Mouse (Mus musculus): ENCODE data around the gene Smad1. TPM values are rescaled to one million over a fixed set of nuclear protein-coding genes. Genes with fewer than 3 reads are reported as not detected.

The Smad1 gene
- total and polyA plus RNA-seq, 2 experiments from 2014 or later = 49.1 to 77.2 TPM

DNA sequence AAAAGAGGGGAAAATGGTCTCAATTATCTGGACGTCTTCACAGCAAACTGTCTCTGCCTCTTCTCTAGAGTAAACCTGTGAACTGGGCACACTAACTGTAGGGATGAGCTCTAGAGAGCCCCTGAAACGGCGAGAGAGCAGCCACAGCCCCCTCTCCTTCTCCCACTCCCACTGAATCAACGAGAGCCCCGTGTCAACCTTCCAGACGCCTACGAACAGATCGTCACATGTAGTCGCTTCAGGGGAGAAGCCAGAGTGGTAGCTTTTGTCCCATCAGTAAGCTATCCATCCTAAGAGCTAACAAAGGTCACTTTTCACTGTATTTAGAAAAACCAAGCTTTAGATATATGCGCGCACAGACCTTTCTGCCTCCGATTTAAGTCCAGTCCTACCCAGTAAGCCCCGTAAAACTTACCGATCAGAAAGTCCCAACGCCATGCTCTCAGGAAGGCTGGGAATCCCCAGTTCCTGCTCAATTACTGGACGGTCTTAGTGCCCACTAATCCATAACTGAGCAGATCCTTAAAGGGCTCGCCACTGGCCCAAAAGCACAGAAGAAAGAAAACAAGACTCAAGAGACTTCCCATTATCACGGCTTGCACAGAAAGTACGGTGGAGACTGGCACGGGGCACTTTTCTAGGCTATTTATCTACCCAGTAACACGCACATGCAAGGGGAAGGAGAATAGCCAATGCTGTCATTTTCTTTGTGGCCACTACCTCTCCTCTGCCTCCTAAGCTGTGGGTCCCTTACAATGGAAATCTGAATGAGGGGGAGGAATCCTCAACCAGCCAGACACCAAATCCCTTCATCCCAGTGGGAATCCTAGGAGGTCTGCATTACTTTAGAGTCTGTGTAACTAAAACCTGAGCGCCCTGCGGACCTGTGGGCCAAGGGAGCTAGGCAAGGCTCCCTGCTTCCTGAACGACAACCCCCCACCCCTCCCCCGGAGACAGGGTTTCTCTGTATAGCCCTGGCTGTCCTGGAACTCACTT lies 14.7 kb downstream of the Smad1 start:
- no peaks in the 10 kb centered on the region for H3K27me3 ChIP-seq (ENCODE audit: insufficient read depth, low read length)
- H3K9ac ChIP-seq (replicated peaks; ENCODE audit: low read length) = no peak overlapping the region
- H3K4me2 ChIP-seq (ENCODE audit: low read depth, low read length) = peak overlapping the region; percentile 33
- no peak for DNase-seq (ENCODE audit: low spot score)
- H3K9me3 ChIP-seq (ENCODE audit: low read length) = no peaks in the 10 kb centered on the region
- no peak overlapping the region for H3K4me3 ChIP-seq (ENCODE audit: low read length)
- TF ChIP-seq CTCF (IDR thresholded peaks at IDR 0.05; ENCODE audit: low read depth) = no peak
- H3K4me1 ChIP-seq (ENCODE audit: insufficient read depth, low read length) = peaks cover 18% of the 10 kb centered on the region
- no peak for ATAC-seq
- WGBS = 27% methylated on average over 25 of the region's 25 CpGs
- no peak overlapping the region for H3K27ac ChIP-seq
- no peaks in the 10 kb centered on the region for H3K36me3 ChIP-seq (ENCODE audit: insufficient read depth, low read length)

DNA sequence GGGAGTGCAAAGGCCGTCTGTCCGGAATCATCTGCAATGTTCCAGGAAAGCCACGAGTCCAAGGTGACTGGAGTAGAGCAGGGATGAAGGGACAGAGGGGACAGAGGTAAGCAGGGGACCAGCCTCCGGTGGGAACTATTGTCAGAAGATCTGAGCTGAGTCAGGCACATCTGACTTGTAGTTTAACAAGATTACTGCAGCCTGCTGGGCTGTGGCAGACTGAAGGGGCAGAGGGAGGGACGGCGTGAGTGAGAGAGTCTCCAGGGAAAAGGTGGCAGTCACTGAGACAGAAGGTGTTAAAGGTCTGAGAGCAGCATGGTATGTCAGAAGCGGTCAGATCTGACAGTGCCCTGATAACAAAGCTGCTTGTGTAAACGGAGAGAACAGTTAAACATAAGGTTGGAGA lies 16.5 kb downstream of the Smad1 start:
- Histone ChIP-seq H3K4me3 (ENCODE audit: low read length) (no peak overlapping the region), H3K9me3 (ENCODE audit: low read length) (no peaks in the 10 kb centered on the region), H3K27ac (peak overlapping the region; percentile 15; the same call in 1 of the 2 replicates), H3K36me3 (ENCODE audit: insufficient read depth, low read length) (no peaks in the 10 kb centered on the region), H3K4me1 (ENCODE audit: insufficient read depth, low read length) (peaks cover 18% of the 10 kb centered on the region), H3K9ac (replicated peaks; ENCODE audit: low read length) (no peak overlapping the region), H3K4me2 (ENCODE audit: low read depth, low read length) (no peak overlapping the region), H3K27me3 (ENCODE audit: insufficient read depth, low read length) (no peaks in the 10 kb centered on the region)
- DNase-seq (ENCODE audit: low spot score) (peak; percentile 31), ATAC-seq (peak; percentile 57; the same call in 1 of the 2 replicates)
- WGBS = 21% methylated on average over 8 of the region's 8 CpGs
- TF ChIP-seq CTCF (IDR thresholded peaks at IDR 0.05; ENCODE audit: low read depth) = no peak

DNA sequence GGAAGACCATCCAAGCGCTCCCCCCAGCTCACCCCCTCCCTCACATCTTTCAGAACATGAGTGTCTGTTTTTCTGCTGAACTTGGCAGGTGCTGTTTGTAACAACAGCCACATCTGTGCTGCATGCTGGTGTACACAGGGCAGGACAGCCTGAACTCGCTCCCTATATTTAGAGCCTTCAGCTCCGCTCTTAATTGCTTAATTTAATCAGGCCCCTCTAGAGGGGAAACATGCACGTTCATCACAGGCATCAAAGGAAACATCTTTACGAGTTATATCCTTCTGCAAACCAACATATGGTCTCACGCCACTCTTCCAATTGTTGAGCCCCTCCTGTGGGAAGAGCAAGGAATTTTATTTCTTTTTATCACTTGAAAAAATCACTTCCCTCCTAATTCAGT lies 17.5 kb downstream of the Smad1 start:
- Histone ChIP-seq H3K9ac (replicated peaks; ENCODE audit: low read length) (no peak overlapping the region), H3K27me3 (ENCODE audit: insufficient read depth, low read length) (no peaks in the 10 kb centered on the region), H3K4me3 (ENCODE audit: low read length) (no peak overlapping the region), H3K9me3 (ENCODE audit: low read length) (no peaks in the 10 kb centered on the region), H3K4me1 (ENCODE audit: insufficient read depth, low read length) (peaks cover 18% of the 10 kb centered on the region), H3K27ac (no peak overlapping the region), H3K4me2 (ENCODE audit: low read depth, low read length) (no peak overlapping the region), H3K36me3 (ENCODE audit: insufficient read depth, low read length) (no peaks in the 10 kb centered on the region)
- no peak for DNase-seq (ENCODE audit: low spot score)
- 37% methylated on average over 6 of the region's 6 CpGs for WGBS
- no peak for TF ChIP-seq CTCF (IDR thresholded peaks at IDR 0.05; ENCODE audit: low read depth)
- ATAC-seq = no peak

DNA sequence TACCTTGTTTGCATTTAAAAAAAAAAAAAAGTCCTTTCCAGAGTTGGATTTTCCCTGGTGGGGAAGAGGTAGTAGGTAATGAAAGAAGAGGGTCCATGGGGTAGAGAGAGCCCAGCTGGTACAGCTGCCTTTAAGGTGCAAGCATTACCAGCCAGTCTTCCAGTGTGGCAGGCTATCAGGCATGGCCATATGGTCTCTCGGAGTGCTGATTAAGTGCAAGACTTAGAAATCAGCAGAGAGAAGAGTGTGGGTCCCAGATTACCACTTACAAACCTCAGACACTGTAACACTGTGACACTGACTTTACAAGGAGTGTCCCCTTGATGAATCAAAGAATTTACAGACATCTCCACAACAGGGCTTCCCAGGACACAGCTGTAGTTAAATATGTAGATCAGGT lies 18.9 kb downstream of the Smad1 start:
- DNase-seq (ENCODE audit: low spot score) = no peak
- no peak for ATAC-seq
- no peak overlapping the region for H3K4me3 ChIP-seq (ENCODE audit: low read length)
- H3K9me3 ChIP-seq (ENCODE audit: low read length) = no peaks in the 10 kb centered on the region
- H3K9ac ChIP-seq (replicated peaks; ENCODE audit: low read length) = no peak overlapping the region
- no peak overlapping the region for H3K27ac ChIP-seq
- H3K4me2 ChIP-seq (ENCODE audit: low read depth, low read length) = no peak overlapping the region
- H3K36me3 ChIP-seq (ENCODE audit: insufficient read depth, low read length) = no peaks in the 10 kb centered on the region
- WGBS = 43% methylated on average over 1 of the region's 1 CpGs
- peaks cover 19% of the 10 kb centered on the region for H3K4me1 ChIP-seq (ENCODE audit: insufficient read depth, low read length)
- TF ChIP-seq CTCF (IDR thresholded peaks at IDR 0.05; ENCODE audit: low read depth) = no peak
- no peaks in the 10 kb centered on the region for H3K27me3 ChIP-seq (ENCODE audit: insufficient read depth, low read length)

DNA sequence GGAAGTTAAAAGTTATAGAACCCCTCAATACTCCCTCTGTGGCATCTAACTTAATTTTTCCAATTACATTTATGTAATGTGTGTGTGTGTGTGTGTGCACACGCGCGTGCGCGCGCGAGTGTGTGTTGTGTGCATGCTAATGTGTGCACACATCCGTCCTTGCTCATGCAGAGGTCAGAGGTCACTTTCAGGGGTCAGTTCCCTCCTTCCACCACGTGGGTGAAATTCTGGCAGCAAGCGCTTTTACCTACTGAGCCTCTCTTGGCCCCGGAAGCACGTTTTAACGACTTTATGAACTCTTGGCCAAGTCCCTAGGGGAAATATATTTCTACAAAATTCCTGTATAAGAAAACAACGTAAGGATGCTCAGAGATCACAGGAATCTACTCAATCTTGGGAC lies 19.3 kb downstream of the Smad1 start:
- Histone ChIP-seq H3K36me3 (ENCODE audit: insufficient read depth, low read length) (no peaks in the 10 kb centered on the region), H3K9me3 (ENCODE audit: low read length) (no peaks in the 10 kb centered on the region), H3K4me1 (ENCODE audit: insufficient read depth, low read length) (peaks cover 22% of the 10 kb centered on the region), H3K27me3 (ENCODE audit: insufficient read depth, low read length) (no peaks in the 10 kb centered on the region), H3K9ac (replicated peaks; ENCODE audit: low read length) (no peak overlapping the region), H3K4me3 (ENCODE audit: low read length) (no peak overlapping the region), H3K4me2 (ENCODE audit: low read depth, low read length) (no peak overlapping the region), H3K27ac (no peak overlapping the region)
- ATAC-seq (no peak), DNase-seq (ENCODE audit: low spot score) (no peak)
- no peak for TF ChIP-seq CTCF (IDR thresholded peaks at IDR 0.05; ENCODE audit: low read depth)
- WGBS = 68% methylated on average over 14 of the region's 14 CpGs

DNA sequence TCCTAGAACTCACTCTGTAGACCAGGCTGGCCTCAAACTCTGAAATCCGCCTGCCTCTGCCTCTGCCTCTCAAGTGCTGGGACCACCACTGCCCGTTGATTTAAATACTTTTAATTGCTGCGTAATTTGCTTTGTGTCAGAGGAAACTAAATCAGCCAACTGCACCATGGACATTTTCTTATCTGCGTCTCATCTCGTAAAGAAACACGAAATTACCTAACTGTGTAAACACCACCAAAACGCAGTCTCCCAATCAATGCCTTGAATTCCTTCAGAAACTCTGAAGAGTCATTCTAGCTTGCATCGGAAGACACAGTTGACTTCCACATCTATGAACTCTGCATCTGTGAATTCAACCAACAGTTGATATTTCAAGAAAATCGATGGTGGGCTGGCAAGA lies 22.7 kb downstream of the Smad1 start:
- ATAC-seq (no peak), DNase-seq (ENCODE audit: low spot score) (no peak)
- Histone ChIP-seq H3K4me1 (ENCODE audit: insufficient read depth, low read length) (peaks cover 14% of the 10 kb centered on the region), H3K27ac (no peak overlapping the region), H3K4me2 (ENCODE audit: low read depth, low read length) (no peak overlapping the region), H3K27me3 (ENCODE audit: insufficient read depth, low read length) (no peaks in the 10 kb centered on the region), H3K4me3 (ENCODE audit: low read length) (no peak overlapping the region), H3K9me3 (ENCODE audit: low read length) (no peaks in the 10 kb centered on the region), H3K36me3 (ENCODE audit: insufficient read depth, low read length) (no peaks in the 10 kb centered on the region), H3K9ac (replicated peaks; ENCODE audit: low read length) (no peak overlapping the region)
- no peak for TF ChIP-seq CTCF (IDR thresholded peaks at IDR 0.05; ENCODE audit: low read depth)
- WGBS = 84% methylated on average over 9 of the region's 9 CpGs

DNA sequence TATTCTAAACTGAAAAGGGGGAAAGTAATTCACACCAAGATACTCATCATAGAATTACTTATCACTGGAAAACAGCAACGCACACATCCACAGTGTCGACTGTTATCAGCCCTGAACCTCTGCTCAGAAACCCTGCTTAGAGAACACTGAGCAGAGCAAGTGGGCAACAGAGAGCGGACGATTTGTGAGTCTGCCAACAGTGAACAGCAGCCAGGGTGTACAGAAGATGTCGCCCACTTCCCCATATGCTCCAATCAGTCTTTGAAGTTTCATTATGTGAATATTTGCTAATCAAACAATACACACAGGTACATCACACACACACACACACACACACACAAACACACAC lies 23.6 kb downstream of the Smad1 start:
- ATAC-seq (no peak), DNase-seq (ENCODE audit: low spot score) (no peak)
- H3K27me3 ChIP-seq (ENCODE audit: insufficient read depth, low read length) = no peaks in the 10 kb centered on the region
- peaks cover 6% of the 10 kb centered on the region; the same call in 1 of the 2 replicates for H3K36me3 ChIP-seq (ENCODE audit: insufficient read depth, low read length)
- H3K4me2 ChIP-seq (ENCODE audit: low read depth, low read length) = no peak overlapping the region
- no peak overlapping the region for H3K4me3 ChIP-seq (ENCODE audit: low read length)
- no peak overlapping the region for H3K9ac ChIP-seq (replicated peaks; ENCODE audit: low read length)
- TF ChIP-seq CTCF (IDR thresholded peaks at IDR 0.05; ENCODE audit: low read depth) = no peak
- H3K27ac ChIP-seq = no peak overlapping the region
- WGBS = 56% methylated on average over 5 of the region's 5 CpGs
- no peaks in the 10 kb centered on the region for H3K9me3 ChIP-seq (ENCODE audit: low read length)
- H3K4me1 ChIP-seq (ENCODE audit: insufficient read depth, low read length) = peaks cover 13% of the 10 kb centered on the region; the same call in 1 of the 2 replicates
